ENCODE assay signal across 27 mouse cellular contexts in genomic region chr5:115586780-115587179, GRCm38 (mm10).
"Had no signal": no experiment of that assay in that cellular context is flagged by ENCODE, and none has a peak within 500 bp of the region (broad histone marks: within the 10 kb centered on the region; RNA-seq: fewer than 3 reads in every experiment).

No protein-coding gene starts in this region.

- H3K9ac ChIP-seq: embryonic facial prominence, embryonic 12.5 days; embryonic facial prominence, embryonic 13.5 days; embryonic facial prominence, embryonic 15.5 days; forebrain, embryonic 13.5 days; forebrain, postnatal 0 days; heart, embryonic 12.5 days had no signal

- DNase-seq: cerebellum, adult 9-10 months; cerebellum, adult 9-11 months; cerebellum, postnatal 10 days; cerebellum, postnatal 14 days; cerebellum, postnatal 25 days; cerebellum, postnatal 36 days; embryo, embryonic 11 days; gastrocnemius, adult 2 months; gastrocnemius, postnatal 10 days; gastrocnemius, postnatal 14 days; gastrocnemius, postnatal 25 days; gastrocnemius, postnatal 36 days; heart, adult 11 months; heart, adult 18-20 months; heart, adult 2 months had no signal

- H3K4me1 ChIP-seq: embryonic facial prominence, embryonic 10.5 days; embryonic facial prominence, embryonic 12.5 days; embryonic facial prominence, embryonic 13.5 days; embryonic facial prominence, embryonic 15.5 days; heart, embryonic 10.5 days; heart, embryonic 12.5 days had no signal

- ATAC-seq: forebrain, embryonic 13.5 days; forebrain, embryonic 14.5 days had no signal

- H3K27me3 ChIP-seq: embryonic facial prominence, embryonic 12.5 days; embryonic facial prominence, embryonic 13.5 days; embryonic facial prominence, embryonic 15.5 days; forebrain, embryonic 13.5 days; heart, embryonic 12.5 days had no signal

- H3K4me3 ChIP-seq: embryonic facial prominence, embryonic 10.5 days; embryonic facial prominence, embryonic 12.5 days; embryonic facial prominence, embryonic 13.5 days; embryonic facial prominence, embryonic 15.5 days; erythroblast, embryonic 14.5 days; forebrain, embryonic 10.5 days; forebrain, embryonic 13.5 days; gastrocnemius, adult 2 months; heart, adult 2 months; heart, embryonic 10.5 days; heart, embryonic 12.5 days had no signal

- H3K4me2 ChIP-seq: embryonic facial prominence, embryonic 12.5 days; embryonic facial prominence, embryonic 13.5 days; embryonic facial prominence, embryonic 15.5 days; forebrain, embryonic 13.5 days; heart, embryonic 11.5 days; heart, embryonic 12.5 days had no signal

- H3K27ac ChIP-seq: embryonic facial prominence, embryonic 10.5 days; embryonic facial prominence, embryonic 12.5 days; embryonic facial prominence, embryonic 13.5 days; embryonic facial prominence, embryonic 15.5 days; forebrain, embryonic 10.5 days; forebrain, embryonic 13.5 days; gastrocnemius, adult 2 months; heart, adult 2 months; heart, embryonic 10.5 days had no signal
